ENCODE assay signal across 21 mouse cellular contexts in the genomic region with DNA sequence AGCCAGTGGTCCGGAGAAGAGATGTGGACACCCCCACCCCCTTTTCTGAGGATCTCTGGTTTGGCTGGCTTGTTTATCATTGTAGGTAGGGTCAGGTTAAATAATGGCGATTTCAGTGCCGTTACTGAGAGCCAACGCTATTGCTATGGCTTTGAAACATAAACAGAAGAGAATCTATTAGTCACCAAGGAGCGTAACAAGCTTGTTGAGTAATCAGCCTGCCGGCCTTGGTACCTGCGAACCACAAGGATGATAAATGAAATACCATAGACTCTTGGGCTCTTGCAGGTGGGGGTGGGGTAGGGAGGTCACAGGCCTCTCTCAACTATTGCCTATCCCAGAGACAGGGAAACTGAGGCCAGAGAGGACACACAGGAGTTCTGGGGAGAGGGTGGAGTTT. TPM values are rescaled to one million over a fixed set of nuclear protein-coding genes. Genes with fewer than 3 reads are reported as not detected.
DNase-seq lines count a peak whose midpoint lies in the region; ATAC-seq and TF ChIP-seq lines count a peak whose summit lies in the region.
"Had no signal": no experiment of that assay in that cellular context is flagged by ENCODE, and none has a peak within 500 bp of the region (broad histone marks: within the 10 kb centered on the region; RNA-seq: fewer than 3 reads in every experiment).

No protein-coding gene starts in this region.

- no peak for TF ChIP-seq CTCF in lung, postnatal 0 days (IDR thresholded peaks at IDR 0.05)

- H3K36me3 ChIP-seq in lung, postnatal 0 days (ENCODE audit: insufficient read depth, low read length) = no peaks in the 10 kb centered on the region
- H3K36me3 ChIP-seq in forebrain, embryonic 14.5 days (ENCODE audit: control insufficient read depth, insufficient read depth, low read length) = no peaks in the 10 kb centered on the region
- no peaks in the 10 kb centered on the region for H3K36me3 ChIP-seq in hindbrain, embryonic 10.5 days
- H3K36me3 ChIP-seq: embryonic facial prominence, embryonic 12.5 days; G1E; heart, embryonic 13.5 days; hindbrain, embryonic 13.5 days had no signal

- no peaks in the 10 kb centered on the region for H3K9me3 ChIP-seq in lung, postnatal 0 days (ENCODE audit: low read length)
- no peaks in the 10 kb centered on the region for H3K9me3 ChIP-seq in forebrain, embryonic 14.5 days (replicated peaks; ENCODE audit: control insufficient read depth, low read length)
- H3K9me3 ChIP-seq in hindbrain, embryonic 10.5 days = no peaks in the 10 kb centered on the region
- H3K9me3 ChIP-seq: embryonic facial prominence, embryonic 12.5 days; G1E; heart, embryonic 13.5 days; hindbrain, embryonic 13.5 days had no signal

- H3K27me3 ChIP-seq in lung, postnatal 0 days (replicated peaks; ENCODE audit: insufficient read depth, low read length) = peaks cover 3% of the 10 kb centered on the region; the same call in 1 of the 2 replicates
- no peaks in the 10 kb centered on the region for H3K27me3 ChIP-seq in forebrain, embryonic 14.5 days (replicated peaks; ENCODE audit: control insufficient read depth, insufficient read depth, low read length)
- H3K27me3 ChIP-seq in hindbrain, embryonic 10.5 days (ENCODE audit: insufficient read depth, poor library complexity, severe bottlenecking) = 0 out of 2 replicates have a peak, but pooled peaks cover 3% of the 10 kb centered on the region
- H3K27me3 ChIP-seq: embryonic facial prominence, embryonic 12.5 days; heart, embryonic 13.5 days had no signal

- no peak for ATAC-seq in lung, postnatal 0 days
- no peak for ATAC-seq in forebrain, embryonic 14.5 days
- ATAC-seq: activated CD4-positive, CD25-positive, alpha-beta regulatory T cell, adult 4 months; forebrain, embryonic 16.5 days; hindbrain, postnatal 0 days had no signal

- H3K4me2 ChIP-seq in lung, postnatal 0 days (replicated peaks; ENCODE audit: low read depth, low read length) = no peak overlapping the region
- no peak overlapping the region for H3K4me2 ChIP-seq in forebrain, embryonic 14.5 days (ENCODE audit: low read length)
- H3K4me2 ChIP-seq: embryonic facial prominence, embryonic 12.5 days; heart, embryonic 13.5 days; hindbrain, embryonic 13.5 days had no signal

- H3K4me1 ChIP-seq in lung, postnatal 0 days (ENCODE audit: insufficient read depth, low read depth, low read length) = peaks cover 12% of the 10 kb centered on the region
- peaks cover 11% of the 10 kb centered on the region for H3K4me1 ChIP-seq in forebrain, embryonic 14.5 days (ENCODE audit: control insufficient read depth, insufficient read depth, low read length)
- H3K4me1 ChIP-seq in hindbrain, embryonic 10.5 days (replicated peaks) = peaks cover 15% of the 10 kb centered on the region

- no peak overlapping the region for H3K9ac ChIP-seq in lung, postnatal 0 days (replicated peaks; ENCODE audit: low read depth)
- H3K9ac ChIP-seq in forebrain, embryonic 14.5 days (ENCODE audit: low read length) = no peak overlapping the region
- H3K9ac ChIP-seq: embryonic facial prominence, embryonic 12.5 days; heart, embryonic 13.5 days; hindbrain, embryonic 13.5 days had no signal

- DNase-seq in adrenal gland, adult 2 months = peak; percentile 60
- no peak for DNase-seq in adrenal gland, postnatal 10 days
- DNase-seq in lung, postnatal 0 days (ENCODE audit: low spot score) = peak; percentile 57
- no peak for DNase-seq in lung, postnatal 4 days
- DNase-seq in adrenal gland, postnatal 14 days = peak; percentile 47
- no peak for DNase-seq in forebrain, embryonic 14.5 days (ENCODE audit: low spot score)
- DNase-seq in hindbrain, embryonic 10.5 days (ENCODE audit: low spot score) = no peak
- DNase-seq: cerebellum, adult 11-12 months; cerebellum, adult 9-10 months; cerebellum, postnatal 25 days; gastrocnemius, postnatal 14 days; heart, postnatal 4 days; kidney, adult 11 months had no signal

- no peak for TF ChIP-seq EP300 in lung, postnatal 0 days (IDR thresholded peaks at IDR 0.05)

- H3K27ac ChIP-seq in lung, postnatal 0 days (ENCODE audit: low read length) = no peak overlapping the region
- H3K27ac ChIP-seq in forebrain, embryonic 14.5 days (ENCODE audit: low read depth, low read length) = no peak overlapping the region
- H3K27ac ChIP-seq in hindbrain, embryonic 10.5 days = no peak overlapping the region
- H3K27ac ChIP-seq: hindbrain, embryonic 13.5 days; hindbrain, postnatal 0 days had no signal

- 46% methylated on average over 7 of the region's 7 CpGs for WGBS in lung, postnatal 0 days
- 90% methylated on average over 7 of the region's 7 CpGs for WGBS in forebrain, embryonic 14.5 days
- 88% methylated on average over 7 of the region's 7 CpGs for WGBS in hindbrain, embryonic 10.5 days

- no peak overlapping the region for H3K4me3 ChIP-seq in lung, postnatal 0 days (ENCODE audit: low read depth, low read length)
- no peak overlapping the region for H3K4me3 ChIP-seq in forebrain, embryonic 14.5 days (ENCODE audit: low read depth, low read length)
- H3K4me3 ChIP-seq in hindbrain, embryonic 10.5 days = no peak overlapping the region
- H3K4me3 ChIP-seq: embryonic facial prominence, embryonic 12.5 days; heart, embryonic 13.5 days; hindbrain, embryonic 13.5 days had no signal

RNA-seq across cellular contexts. Expression of gene Wnt11, which starts 46.2 kb away (rescaled TPM):
- total RNA-seq in adrenal gland, adult 2 months (2021) = 1 to 10 TPM in 1 of 2 experiments, under 1 TPM in 1; 0.69 to 4.9 TPM
- polyA plus RNA-seq in adrenal gland, adult 2 months (2012; rRNA removed) = 6.3 and 13.2 TPM in 2 replicates
- total RNA-seq in adrenal gland, postnatal 10 days (2021) = 1 to 10 TPM; 6.4 to 6.5 TPM
- 10.5 and 11.8 TPM in 2 replicates for polyA plus RNA-seq in lung, postnatal 0 days (2015; fragmentation: Nextera tagmentation; extraction: Ambion mirVana)
- 1.8 and 7.4 TPM in 2 replicates for total RNA-seq in adrenal gland, postnatal 14 days (2021)
- polyA plus RNA-seq in forebrain, embryonic 14.5 days (2014; fragmentation: Nextera tagmentation; extraction: Ambion mirVana) = 0.26 and 0.50 TPM in 2 replicates
- 0.66 and 1.9 TPM in 2 replicates for polyA plus RNA-seq in hindbrain, embryonic 10.5 days (2016; fragmentation: Nextera tagmentation; extraction: Ambion mirVana)
- total RNA-seq: G1E; granulocyte monocyte progenitor cell, adult 5-6 weeks had no signal
- polyA plus RNA-seq: activated CD4-positive, CD25-positive, alpha-beta regulatory T cell, adult 4 months; G1E had no signal

Comparison
In these comparisons a context has a peak if more than half of its experiments do, and no peak if none do; other contexts are left out.
1. DNase-seq: peak in adrenal gland, adult 2 months (single experiment), lung, postnatal 0 days (single experiment) and adrenal gland, postnatal 14 days (single experiment); none in adrenal gland, postnatal 10 days (single experiment), lung, postnatal 4 days (0 of 2), forebrain, embryonic 14.5 days (single experiment) and hindbrain, embryonic 10.5 days (single experiment).